Mouse (Mus musculus): Measurements from ENCODE around the gene Tmem106b.
A peak's percentile ranks its signal among the peaks of the same experiment; 100 is the strongest.

Tmem106b gene

DNA sequence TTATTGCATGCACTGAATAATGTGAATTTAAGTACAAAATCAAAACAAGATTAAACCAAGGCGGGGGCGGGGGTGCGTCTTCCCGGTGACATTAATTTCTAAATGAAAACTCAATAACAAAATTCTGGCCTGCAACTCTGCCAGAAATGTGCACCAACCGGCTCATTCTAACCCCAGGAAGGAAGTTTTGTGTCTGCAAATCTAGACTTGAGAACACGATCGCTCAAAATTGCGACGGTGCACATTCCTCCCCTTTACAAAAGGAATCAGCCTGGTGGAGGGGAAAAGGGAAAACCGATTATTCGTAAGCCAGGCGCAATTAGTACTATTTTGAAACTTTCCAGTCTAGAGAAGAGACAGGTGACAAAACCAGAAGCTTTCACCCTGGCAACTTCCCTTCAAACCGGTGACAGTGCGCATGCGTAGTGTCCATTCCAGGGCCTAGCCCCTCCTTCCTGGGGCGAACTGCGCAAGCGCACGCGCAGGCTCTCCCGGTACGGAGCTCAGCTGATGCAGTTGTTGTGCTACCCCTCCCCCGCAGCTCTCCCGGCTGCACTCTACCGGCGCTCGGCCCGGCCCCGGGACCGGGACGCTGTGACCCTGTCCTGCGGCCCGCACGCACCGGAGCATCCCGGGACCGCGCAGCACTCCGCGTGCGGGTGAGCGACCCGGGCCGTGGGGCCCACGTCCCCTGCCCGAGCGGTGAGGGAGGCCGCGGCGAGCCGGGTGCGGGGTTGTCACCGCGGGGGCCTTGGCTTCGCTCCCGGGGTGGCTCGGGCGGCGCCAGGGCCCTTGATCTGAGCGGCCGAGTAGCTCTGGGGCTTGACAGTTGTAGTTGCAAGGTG lies at the start of gene Tmem106b:
Tmem106b (plus strand) TSS at position 458 of the 845 bp plus-strand sequence.
- peak; percentile 95 to 98 for DNase-seq

DNA sequence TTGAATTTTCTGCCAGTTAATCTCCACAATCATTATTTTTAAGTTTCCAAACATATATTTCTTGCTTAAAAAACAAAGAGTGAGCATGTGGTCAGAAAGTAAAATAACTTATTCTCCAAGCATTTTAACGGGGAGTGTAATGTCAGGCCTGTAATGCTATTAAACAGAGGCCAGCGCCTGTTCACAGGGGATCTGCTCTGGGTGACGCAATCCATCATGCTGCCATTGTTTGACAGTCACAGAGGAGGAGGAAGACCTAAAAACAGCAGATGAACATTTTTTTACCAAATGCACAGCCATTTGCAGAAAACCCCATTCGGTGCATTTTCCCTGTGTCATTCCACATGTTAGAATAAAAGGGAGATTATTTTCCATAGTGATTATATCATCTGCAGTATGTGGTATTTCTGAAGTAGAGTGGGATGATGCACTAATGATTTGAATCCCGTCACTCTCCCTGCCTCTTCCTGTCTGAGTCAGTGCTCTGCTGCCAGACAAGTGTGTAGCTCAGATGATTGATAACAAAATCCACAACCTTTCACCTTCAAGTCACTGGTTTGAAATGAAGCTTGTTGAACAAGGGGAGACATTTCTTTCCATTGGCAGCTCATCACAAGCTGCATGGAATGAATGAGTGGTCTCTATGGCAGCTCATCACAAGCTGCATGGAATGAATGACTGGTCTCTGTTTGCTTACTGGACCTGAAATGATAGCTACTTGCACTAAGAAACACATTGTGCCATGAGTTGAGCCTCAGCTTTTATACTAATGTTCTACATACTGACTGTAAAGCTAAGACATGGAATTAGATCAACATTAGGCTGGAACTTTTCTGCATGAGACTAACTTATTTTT lies 48.1 kb upstream of the Tmem106b start:
- no peak for DNase-seq

DNA sequence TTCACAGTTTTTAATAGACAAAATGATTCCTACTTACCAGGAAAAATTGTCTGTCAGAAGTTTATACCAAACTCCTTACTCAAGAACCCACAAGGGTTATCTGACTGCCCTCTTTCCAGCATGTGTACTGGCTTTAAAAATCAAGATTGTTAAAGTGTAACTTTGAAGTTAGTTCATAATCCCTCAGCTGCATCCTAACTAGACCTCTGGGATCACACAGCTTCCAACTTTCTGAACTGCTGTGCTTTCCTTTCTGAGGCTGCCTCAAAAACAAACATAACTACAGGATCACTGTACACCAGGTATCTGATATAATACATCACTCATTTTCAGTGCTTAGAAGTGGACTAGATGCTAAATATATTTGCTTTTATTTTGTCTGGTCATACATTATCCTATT lies 39.0 kb upstream of the Tmem106b start:
- no peak for DNase-seq

DNA sequence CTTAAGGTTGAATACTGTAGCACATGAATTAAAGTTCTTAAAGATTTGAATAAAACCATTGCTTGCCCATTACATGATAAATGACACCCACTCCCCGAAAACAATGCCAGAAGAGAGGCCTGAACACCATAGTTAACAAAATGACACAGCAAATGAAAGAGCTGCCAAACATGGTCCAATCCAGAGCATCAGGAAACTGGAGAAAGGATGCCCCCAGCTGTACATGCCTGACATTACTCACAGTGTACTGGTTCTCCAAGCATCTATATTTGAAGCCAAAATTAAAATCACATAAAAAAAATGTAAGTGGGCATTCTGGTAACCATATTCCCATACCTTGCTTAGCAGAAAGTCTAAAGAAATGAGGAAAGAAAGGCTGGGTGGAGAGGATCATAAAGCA lies 38.6 kb upstream of the Tmem106b start:
- DNase-seq = peak; percentile 35 to 46

DNA sequence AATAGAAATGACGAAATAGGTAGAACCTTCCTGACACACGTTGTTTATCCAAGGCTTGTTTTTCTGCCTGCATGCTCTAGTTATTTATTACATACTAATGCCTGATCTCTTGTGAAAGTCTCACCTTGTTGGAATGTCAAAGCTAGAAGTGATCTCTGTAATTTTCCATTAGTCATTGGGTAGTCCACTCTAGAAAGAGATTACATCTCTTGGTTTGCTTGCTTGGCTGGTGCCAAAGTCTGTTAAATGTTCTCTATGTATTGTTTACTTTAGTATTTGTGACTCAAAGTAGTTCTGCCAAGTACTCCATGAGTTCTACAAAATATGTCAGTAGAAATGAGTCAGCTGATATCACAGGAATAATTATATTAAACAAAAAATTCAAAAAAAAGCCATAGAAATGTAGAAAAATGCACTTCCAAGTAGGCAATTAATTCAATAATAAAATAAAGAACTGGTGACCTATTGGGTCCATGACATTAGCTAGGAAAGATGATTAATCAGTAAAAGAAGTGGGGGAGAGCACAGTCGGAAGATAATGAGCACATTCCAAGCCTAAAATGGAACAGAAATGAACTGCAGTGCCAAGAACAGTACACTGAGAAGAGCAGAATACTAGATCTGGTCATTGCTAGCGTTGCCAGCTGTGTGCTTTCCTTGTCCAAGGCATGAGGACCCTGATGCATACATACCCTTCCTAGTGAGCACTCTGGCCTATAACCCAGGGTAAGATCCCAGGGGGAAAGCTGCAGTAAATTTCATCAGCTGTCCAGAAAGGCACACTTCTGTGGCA lies 17.0 kb upstream of the Tmem106b start:
- DNase-seq = no peak

DNA sequence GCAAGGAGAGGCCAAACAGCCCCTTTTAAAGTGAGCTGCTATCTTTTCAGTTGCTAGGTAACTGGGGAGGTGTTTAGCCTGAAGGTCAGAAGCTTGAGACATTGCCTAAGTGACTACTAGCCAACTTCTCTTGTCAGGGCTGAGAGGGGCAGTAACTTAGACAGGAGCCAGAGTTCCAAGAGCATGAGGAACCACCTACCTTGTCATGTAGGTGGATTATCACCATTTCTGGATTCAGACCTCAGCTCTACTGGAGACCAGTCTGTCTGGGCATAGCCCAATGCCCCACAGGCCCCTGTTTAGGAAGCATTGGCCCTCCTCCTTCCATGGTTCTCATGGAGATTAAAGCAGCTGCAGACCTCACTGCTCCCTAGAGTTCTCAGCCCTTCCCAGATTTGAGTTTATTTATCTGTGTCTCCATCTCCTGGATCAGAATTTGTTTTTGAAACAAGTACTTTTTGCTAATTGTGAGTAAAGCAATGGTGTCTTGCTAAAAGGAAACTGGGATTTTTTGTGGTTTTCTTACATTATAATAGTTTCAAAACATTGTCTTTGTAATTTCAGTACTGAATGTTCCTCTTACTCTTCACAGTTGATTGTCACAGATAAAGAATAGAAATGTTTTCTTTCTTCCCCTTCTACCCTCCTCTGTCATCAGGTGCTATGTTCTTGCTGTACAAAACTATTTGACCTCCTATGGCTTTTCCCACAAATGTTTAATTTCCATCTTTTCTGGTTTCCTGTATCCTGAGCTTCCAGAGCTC lies 8.1 kb upstream of the Tmem106b start:
- DNase-seq = no peak

DNA sequence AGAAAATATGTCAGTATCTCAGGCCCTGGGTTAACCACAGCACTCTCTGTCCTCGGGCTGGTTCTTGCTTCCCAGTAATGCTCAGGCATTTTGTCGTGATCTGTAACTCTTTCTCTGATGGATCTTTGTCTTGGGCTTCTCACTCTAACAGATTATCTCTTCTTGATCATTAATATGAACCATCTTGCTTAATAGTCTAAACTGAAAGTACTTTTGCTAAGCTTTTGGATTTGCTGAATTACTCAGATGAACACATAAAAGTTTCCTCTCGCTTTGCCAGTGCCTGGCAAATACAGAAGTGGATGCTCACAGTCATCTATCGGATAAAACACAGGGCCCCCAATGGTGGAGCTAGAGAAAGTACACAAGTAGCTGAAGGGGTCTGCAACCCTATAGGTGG lies 7.5 kb upstream of the Tmem106b start:
- no peak for DNase-seq

DNA sequence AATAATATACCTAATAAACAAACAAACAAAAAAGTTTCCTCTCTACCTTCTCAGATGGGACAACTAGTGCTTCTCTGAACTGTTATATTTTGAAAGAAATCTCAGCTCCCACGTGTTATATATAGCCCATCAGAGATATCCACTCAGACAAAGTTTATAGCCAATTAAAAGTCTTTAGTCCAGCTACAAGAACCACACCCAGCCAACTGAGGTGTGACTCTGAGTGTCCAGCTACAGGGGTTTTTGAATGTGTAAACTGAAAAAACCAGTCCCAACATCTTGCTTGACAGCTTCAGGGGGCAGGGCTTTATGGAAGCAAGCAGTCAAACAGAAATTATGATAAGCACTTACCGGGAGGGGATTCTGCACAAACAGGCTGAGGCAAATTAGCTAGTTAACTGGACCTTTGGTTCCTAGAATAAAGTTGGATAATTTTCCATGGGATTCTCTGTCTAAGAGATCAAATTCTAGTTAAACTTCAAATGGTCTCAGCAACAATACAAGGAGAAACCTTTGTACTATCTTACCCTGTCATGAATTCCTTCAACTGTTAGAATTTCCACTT lies 6.8 kb upstream of the Tmem106b start:
- DNase-seq = no peak

DNA sequence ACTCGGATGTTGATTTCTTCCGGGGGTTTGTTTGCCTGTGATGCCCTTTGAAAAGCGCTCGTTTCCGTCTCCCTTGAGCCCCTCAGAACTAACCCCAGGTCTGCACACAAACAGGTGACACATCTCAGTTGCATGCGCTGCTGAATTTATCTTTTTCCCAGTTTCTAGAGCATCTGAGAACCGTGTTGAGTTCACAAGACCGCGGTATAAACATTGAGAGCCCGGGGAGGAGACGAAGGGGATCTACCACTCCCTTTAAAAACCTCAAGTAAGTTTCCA lies 527 bp downstream of the Tmem106b start:
- no peak for DNase-seq

DNA sequence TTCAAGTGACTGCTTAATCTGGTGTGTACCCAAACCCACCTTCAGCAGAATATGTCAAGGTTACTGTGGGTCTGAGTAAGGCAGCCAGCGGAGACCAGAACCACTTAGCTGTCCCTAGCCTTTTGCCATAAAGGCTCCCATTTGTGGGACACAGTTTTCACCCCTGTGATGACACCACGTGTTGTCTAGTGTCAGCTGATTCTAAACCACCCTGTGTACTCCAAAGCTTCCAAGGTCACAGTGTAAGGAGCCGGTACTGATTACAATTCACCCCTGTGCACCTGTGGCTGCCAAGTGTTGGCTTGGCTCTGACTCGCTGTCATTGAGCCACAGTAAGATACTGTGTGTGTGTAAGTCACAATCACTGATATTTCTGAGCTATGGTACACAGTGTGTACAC lies 926 bp downstream of the Tmem106b start:
- DNase-seq = peak in 1 of 2 experiments; percentile 13

DNA sequence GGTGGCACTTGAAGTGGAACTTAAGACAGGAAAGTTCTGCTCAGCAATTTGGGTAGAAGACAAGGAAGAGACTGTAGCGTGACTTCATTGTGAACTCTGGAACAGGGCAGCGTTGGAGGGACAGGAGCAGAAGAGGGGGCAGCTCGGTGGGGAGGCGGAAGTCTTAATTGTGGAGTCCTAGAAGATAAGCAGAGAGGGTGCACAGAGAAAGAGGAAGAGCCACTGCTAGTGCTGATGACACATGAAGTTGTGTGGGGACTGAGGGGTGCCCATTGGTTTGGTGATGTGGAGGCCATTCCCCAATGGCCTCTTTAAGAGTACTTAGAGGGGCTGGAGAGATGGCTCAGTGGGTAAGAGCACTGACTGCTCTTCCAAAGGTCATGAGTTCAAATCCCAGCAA lies 3.5 kb downstream of the Tmem106b start:
- no peak for DNase-seq

DNA sequence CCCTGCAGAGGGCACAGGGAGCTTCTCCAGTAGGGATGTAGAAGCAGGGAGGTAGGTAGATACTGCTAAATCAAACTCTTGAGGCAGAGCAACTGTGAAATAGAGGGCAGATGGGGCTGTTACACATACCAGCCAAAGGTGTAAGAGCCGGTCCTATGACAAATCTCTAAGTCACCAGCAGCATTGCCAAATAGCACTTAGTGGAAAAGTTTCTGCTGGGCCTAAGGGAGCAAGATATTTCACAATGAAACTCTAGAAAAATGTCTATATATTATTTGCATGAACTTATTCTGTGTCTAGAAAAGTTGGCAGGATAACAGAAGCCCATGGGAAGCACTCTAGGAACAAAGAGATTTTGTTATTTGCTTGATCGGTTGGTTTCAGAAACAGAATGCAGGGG lies 4.3 kb downstream of the Tmem106b start:
- no peak for DNase-seq

DNA sequence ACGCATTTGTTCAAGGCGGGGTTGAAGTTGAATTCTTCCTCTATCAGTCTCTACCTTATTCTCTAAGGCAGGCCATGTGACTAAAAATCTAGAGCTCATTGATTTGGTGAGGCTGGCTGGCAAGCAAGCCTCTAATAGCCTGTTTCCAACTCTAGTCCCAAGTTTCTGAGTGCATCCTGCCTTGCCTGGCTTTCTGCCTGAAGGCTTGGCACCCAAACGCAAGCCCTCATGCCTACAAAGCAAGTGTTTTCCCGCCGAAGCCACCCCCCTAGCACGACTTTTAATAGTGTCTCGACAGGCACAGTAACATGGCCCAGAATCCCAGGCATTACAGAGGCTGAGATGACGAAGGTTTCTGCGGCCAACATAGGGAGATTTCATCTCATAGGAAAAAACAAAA lies 13.3 kb downstream of the Tmem106b start:
- no peak for DNase-seq

DNA sequence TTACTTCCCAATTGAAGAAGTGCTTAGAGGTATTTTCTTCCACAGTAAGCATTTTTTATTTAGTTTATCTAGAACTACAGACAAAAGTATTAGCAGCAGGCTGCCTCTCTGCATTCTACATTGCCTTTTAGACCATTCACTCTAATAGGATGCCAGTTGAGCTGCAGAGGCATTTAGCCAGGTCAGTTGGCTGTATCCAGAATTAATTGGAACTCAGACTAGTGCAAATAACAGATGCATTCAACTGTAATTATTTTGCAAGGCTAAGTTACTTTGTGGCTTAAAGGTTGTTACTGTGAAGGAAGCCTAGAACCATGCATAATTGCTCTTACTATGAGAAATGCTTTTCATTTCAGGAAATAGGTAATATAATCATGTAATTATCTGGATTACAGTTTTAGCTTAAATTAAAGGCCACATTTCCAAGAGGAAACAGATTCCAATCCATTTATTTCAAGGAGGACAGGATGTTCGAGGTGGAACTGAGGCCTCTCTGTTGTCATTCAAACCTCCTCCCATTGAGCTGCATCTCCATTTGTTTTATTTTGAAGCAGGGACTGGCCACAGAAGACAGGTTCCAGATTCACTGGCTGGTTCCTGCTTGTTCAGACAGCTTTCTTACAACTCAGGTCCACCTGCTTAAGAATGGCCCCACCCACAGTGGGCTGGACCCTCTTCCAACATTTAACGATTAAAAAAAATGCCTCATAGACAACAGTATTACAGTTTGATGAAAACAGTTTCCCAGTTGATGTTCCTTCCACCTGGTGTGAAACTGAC lies 27.3 kb downstream of the Tmem106b start:
- no peak for DNase-seq

DNA sequence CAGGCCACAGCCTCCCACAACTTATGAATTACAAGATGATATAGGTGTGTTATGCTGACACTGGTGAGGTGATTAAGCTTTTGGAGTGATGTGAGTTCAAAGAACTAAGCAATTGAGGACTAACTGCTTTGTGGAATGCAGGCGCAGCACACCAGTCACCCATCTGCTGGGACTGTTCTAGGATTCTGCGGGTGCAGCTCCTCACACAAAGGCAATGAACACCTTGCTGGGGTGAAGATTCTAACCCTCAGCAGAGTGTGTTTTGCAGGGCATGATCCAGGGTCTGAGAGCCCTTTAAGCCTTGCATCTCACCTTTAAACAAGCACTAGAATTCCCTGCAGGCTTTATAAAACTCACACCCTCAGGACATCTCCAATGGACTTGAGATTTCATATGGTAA lies 30.6 kb downstream of the Tmem106b start:
- DNase-seq = no peak

DNA sequence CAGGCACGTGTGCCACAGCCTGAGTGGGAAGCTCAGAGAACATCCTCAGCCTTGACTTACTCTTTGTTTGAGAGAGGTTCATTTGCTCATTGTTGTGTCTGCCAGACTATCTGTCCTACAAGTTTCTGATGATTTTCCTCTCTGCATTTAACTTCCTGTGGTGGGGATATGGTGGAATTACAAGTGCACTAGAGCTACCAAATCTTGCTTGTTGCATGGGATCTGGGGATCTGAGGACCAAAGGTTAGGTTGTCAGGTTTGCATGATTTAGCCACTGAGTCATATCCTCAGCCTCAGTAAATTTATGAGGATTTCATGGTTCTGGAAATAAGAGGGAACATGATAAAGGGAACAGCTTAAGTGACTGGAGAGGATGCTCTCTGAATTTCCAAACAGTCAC lies 39.1 kb downstream of the Tmem106b start:
- no peak for DNase-seq

DNA sequence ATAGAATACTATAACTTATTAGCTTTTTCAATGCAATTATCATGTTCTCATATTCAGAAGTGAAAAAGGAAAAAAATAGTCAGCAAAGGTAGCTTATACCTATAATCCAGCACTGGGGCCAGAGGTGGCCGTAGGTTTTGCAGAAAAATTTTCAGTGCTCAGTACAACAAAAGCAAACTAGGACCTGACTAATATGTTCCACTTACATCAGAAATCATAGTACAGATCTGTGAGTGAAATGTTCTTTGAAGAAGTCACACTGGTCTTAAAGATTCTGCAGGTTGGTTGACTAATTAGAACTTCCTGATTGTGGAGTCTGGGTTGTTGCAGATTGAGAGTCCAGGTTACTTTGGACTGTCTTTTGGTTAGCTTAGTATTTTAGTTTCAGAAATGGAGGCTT lies 67.7 kb downstream of the Tmem106b start:
- no peak for DNase-seq

Data from kidney, postnatal 4 days (tissue).